Mouse (Mus musculus) stomach, postnatal 0 days (tissue): Measurements from ENCODE around the gene Hmga1b.

ENCODE experiments used
- CTCF ChIP-seq: IDR thresholded peaks from 2 replicates; pipeline ENCODE4 v1.5.1; 2016; ENCODE audit warnings: antibody characterized with exemption, low read depth, mild to moderate bottlenecking, moderate library complexity
- EP300 ChIP-seq: optimal IDR thresholded peaks from 2 replicates; pipeline ENCODE3; 2016; ENCODE audit warnings: antibody characterized with exemption

DNA sequence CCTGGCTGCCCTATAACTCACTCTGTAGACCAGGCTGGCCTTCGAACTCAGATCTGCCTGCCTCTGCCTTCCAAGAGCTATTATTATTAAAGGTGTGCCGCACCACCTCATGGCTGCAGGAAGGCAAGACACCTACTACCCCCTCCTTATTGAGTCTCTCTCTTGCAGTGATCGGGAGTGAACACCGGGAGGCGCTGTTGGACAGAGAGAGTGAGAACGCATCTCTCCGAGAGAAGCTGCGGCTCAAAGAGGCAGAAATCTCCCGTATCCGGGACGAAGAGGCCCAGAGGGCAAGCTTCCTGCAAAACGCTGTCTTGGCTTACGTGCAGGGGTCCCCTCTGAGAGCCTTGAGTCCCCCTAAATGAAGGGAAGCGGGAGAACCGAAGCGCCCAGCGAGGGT, 42.1 kb upstream of the Hmga1b start:
- TF ChIP-seq CTCF (peak; percentile 97), EP300 (no peak)
